Mouse (Mus musculus) embryonic fibroblast, embryonic 13.5 days (primary cell): ENCODE measurements around the gene A630001G21Rik. TPM values are rescaled to one million over a fixed set of nuclear protein-coding genes. Genes with fewer than 3 reads are reported as not detected.

ENCODE experiments used
- H3K27ac ChIP-seq: 2 replicates; pipeline ENCODE4 v1.5.1; 2012; ENCODE audit warnings: low read length, control low read depth, inconsistent platforms; ENCODE audit not compliant: insufficient read depth
- H3K4me1 ChIP-seq: 2 replicates; pipeline ENCODE4 v1.6.1; 2011; ENCODE audit warnings: low read length; ENCODE audit not compliant: control insufficient read depth, insufficient read depth
- H3K4me3 ChIP-seq: 2 replicates; pipeline ENCODE4 v1.5.1; 2011; ENCODE audit warnings: mild to moderate bottlenecking, control low read depth, low read length; ENCODE audit not compliant: insufficient read depth
- CTCF ChIP-seq: IDR thresholded peaks from 2 replicates; pipeline ENCODE4 v1.5.1; 2011; ENCODE audit warnings: mild to moderate bottlenecking, control low read depth, low read length, moderate library complexity, borderline replicate concordance; ENCODE audit not compliant: insufficient read depth
- POLR2A ChIP-seq: IDR thresholded peaks from 2 replicates; pipeline ENCODE4 v1.6.1; 2011; ENCODE audit warnings: low read depth, mild to moderate bottlenecking, control low read depth, low read length, moderate library complexity
- polyA plus RNA-seq: library from polyadenylated mRNA; stranded (reverse); fragments of >200 nt; gene quantifications from 2 replicates; pipeline ENCODE4 v1.2.4, GENCODE M21; 2011; ENCODE audit warnings: low read depth; ENCODE audit not compliant: missing spikeins, insufficient read length

A630001G21Rik gene
- polyA plus RNA-seq, 1 experiment, result 3.5 TPM

GRCm38 (mm10) chr1:85757531-85758230 lies 20.8 kb downstream of the A630001G21Rik start:
- Histone ChIP-seq H3K27ac (no peak overlapping the region), H3K4me3 (no peak overlapping the region), H3K4me1 (no peaks in the 10 kb centered on the region)
- TF ChIP-seq POLR2A, result no peak
- no peak for TF ChIP-seq CTCF

DNA sequence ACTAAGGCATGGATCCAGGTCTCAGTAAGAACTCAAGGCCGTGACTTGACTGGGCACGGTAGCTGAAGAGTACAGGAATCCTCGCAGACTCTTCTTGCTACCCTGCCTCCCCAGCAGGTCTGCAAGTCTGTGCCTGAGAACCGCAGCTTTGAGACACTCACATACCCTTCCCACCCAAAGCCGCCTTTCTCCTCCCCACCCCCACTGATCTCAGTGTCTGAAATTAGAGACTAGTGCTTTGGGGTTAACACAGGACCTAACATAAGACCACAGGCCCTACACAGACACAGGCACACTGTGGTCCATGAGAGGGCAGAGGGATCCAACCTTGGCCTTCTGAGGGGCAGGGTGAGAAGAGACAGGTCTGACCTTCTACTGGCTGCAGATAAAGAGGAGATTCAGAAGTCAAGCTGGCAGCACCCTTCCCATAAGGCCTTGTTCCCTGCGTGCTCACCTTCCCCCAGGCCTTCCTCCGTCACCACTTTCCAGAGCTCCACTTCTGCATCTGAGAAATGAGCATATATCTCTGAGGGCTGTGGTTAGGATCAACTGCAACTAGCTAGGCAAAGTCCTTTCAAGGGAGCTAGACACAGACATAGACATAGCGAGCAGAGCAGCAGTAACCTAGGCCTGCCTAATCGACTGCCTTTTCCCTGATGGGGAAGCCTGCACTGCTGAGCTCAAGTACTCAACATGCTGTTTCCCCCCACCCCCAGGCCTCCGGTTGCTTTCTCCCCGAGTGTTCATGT lies 26.3 kb downstream of the A630001G21Rik start:
- Histone ChIP-seq H3K27ac (no peak overlapping the region), H3K4me1 (no peaks in the 10 kb centered on the region), H3K4me3 (no peak overlapping the region)
- no peak for TF ChIP-seq POLR2A
- TF ChIP-seq CTCF, result no peak

DNA sequence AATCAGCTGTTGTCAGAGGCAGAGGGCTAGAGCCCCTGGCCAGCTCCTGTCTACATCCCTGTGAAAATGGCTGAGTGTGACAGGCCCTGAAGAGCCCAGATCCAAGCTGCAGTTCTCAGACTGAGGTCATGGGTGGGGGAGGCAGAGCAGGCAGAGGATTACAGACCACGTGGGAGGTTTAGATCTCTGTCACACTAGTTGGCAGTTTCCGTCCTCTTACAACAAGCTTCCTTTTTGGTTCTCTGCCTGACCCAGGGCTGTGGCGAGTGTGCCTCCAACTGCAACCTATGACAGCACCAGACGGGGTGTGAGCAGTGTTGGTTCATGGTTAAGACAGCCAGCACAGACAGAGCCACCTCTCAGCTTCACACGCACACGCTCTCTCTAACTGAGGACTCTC lies 26.9 kb downstream of the A630001G21Rik start:
- Histone ChIP-seq H3K4me3 (no peak overlapping the region), H3K27ac (no peak overlapping the region), H3K4me1 (no peaks in the 10 kb centered on the region)
- TF ChIP-seq POLR2A (no peak), CTCF (no peak)

GRCm38 (mm10) chr1:85750650-85751049 lies 27.8 kb downstream of the A630001G21Rik start:
- TF ChIP-seq CTCF (no peak), POLR2A (no peak)
- Histone ChIP-seq H3K27ac (no peak overlapping the region), H3K4me1 (no peaks in the 10 kb centered on the region), H3K4me3 (no peak overlapping the region)

DNA sequence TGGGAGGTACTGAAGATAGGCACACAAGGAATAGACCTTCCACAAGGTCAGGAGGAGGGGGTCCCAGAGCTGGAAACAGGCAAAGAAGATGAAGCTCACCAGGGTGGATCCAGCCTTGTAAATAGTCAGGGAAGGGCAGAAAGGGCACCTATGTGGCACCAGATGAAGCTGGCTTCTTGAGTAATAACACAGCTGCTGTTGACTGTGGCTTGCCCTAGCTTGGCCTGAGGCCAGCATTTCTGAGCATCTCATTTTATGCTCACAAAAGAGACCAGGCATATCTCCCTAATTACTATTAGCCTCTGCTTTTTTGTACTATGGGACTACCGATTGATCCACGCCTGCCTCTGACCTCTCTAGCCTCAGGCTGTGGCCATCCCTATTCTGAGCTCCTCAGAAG lies 28.6 kb downstream of the A630001G21Rik start:
- Histone ChIP-seq H3K27ac (no peak overlapping the region), H3K4me1 (no peaks in the 10 kb centered on the region), H3K4me3 (no peak overlapping the region)
- no peak for TF ChIP-seq POLR2A
- no peak for TF ChIP-seq CTCF

DNA sequence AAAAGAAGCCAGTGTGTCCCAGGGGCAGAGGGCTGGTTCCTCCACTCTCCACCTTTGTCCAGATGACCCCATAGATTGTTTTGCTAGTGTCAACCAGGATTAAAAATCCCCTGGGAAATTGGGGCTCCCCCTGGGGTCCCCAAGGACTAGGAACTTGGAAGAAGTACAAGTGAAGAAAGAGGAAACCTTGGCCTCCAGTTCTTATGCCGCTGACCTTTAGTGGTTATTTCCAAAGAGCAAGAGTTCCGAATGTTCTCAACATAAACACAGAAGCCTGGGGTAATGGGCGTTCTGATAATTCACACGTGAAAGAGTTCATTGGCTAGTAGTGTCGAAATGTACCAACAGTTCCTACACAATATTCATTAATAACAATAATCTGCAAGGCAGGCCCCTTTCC lies 31.9 kb downstream of the A630001G21Rik start:
- H3K27ac ChIP-seq, result no peak overlapping the region
- no peak overlapping the region for H3K4me3 ChIP-seq
- H3K4me1 ChIP-seq, result no peaks in the 10 kb centered on the region
- TF ChIP-seq CTCF, result no peak
- TF ChIP-seq POLR2A, result no peak

GRCm38 (mm10) chr1:85744539-85744938 lies 33.9 kb downstream of the A630001G21Rik start:
- H3K4me3 ChIP-seq, result no peak overlapping the region
- TF ChIP-seq POLR2A, result no peak
- no peak for TF ChIP-seq CTCF
- H3K4me1 ChIP-seq, result no peaks in the 10 kb centered on the region
- H3K27ac ChIP-seq, result no peak overlapping the region

- TF ChIP-seq CTCF, result no peak
- no peak for TF ChIP-seq POLR2A
- H3K4me3 ChIP-seq, result no peak overlapping the region
- H3K27ac ChIP-seq, result no peak overlapping the region
- H3K4me1 ChIP-seq, result no peaks in the 10 kb centered on the region
Measured at GRCm38 (mm10) chr1:85742916-85743505, 35.4 kb downstream of the A630001G21Rik start.

DNA sequence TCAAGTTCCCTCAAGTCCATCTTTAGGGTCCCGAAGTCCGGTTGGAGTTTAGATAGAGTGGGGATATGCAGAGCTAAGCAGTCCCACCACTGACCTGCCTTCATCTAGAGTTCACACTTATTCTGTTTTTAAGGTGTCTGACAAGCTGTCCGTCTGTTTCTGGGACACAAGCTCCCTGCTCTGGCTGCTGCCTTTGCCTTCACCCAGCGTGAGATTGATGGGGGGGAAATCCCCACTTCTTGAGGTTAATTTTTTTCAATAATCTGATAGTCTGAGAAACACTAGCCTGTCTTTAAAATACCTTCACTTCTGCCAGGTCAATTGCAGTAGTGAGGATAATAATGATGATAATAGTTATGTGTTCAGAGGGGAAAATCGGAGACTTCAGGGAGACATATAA lies 36.1 kb downstream of the A630001G21Rik start:
- Histone ChIP-seq H3K27ac (no peak overlapping the region), H3K4me3 (no peak overlapping the region), H3K4me1 (no peaks in the 10 kb centered on the region)
- no peak for TF ChIP-seq CTCF
- TF ChIP-seq POLR2A, result no peak

- Histone ChIP-seq H3K4me1 (no peaks in the 10 kb centered on the region), H3K4me3 (no peak overlapping the region), H3K27ac (no peak overlapping the region)
- TF ChIP-seq POLR2A (no peak), CTCF (no peak)
Measured at GRCm38 (mm10) chr1:85740923-85741322, 37.5 kb downstream of the A630001G21Rik start.
